Mouse (Mus musculus): ENCODE results near the gene Mtor. TPM values are rescaled to one million over a fixed set of nuclear protein-coding genes. Genes with fewer than 3 reads are reported as not detected.

Mtor gene
- polyA plus RNA-seq, 1 experiment from 2014 or later: 17.7 TPM

DNA sequence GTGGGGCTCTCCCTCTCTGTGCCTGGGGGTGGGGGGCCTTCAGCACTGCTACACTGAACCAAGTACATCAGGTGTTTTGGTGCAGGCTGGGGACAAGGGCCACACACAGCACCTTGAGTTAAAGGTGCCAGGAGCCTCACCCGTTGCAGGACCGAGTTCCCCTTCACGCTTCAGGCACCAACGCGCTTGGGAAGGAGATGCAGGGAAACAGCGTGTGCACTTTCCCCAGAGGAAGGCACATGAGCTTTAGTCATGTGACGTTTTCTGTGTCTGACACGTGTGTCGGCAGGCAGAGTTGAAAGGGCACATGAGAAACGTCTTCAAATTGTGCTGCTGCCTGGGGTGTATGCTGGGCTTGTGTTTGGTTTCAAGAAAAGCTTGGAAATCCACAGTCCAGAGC, 20.0 kb downstream of the Mtor start:
- Histone ChIP-seq H3K9me3 (replicated peaks) (no peaks in the 10 kb centered on the region), H3K4me1 (no peaks in the 10 kb centered on the region), H3K4me2 (no peak overlapping the region), H3K9ac (replicated peaks) (no peak overlapping the region), H3K27ac (replicated peaks) (no peak overlapping the region), H3K36me3 (peaks cover 99% of the 10 kb centered on the region), H3K4me3 (replicated peaks) (no peak overlapping the region), H3K27me3 (replicated peaks) (no peaks in the 10 kb centered on the region)
- WGBS: 92% methylated on average over 10 of the region's 10 CpGs
- no peak for ATAC-seq (ENCODE audit: low FRiP score)

DNA sequence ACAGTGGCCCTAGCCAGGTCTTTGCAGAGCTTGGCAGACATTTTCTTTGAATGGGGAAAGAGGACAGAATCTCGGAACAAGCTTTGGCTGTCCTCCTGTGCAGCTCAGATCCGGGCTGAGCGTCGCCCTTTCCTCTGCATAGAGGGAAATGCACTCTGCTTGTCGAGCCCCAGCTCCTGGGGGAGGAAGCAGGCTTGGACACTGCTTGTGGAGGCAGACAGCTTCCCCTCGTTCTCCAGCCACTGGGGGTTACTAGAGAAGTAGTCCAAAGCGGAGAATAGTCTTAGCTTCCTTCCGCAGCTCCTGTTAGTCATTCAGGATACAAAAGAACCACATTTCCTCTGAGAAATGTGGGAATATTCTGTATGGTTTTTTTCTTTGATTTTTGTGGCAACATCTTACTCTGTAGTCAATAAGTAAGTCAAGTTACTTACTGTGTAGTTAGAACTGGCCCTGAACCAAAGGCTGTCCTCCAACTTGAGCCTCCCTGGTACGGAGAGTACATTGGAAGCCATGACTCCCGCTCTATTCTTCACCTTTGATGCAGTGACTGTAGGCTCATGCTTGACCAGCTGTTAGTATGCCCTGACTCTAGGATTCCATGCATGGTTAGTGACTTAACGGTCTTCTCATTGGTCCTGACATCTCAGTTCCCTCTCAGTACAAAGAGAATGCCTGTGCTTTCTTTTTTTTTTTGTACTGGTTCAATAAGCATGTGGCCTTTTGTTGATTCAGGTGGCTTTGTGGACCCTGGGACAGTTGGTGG, 21.3 kb downstream of the Mtor start:
- WGBS: 89% methylated on average over 11 of the region's 11 CpGs

DNA sequence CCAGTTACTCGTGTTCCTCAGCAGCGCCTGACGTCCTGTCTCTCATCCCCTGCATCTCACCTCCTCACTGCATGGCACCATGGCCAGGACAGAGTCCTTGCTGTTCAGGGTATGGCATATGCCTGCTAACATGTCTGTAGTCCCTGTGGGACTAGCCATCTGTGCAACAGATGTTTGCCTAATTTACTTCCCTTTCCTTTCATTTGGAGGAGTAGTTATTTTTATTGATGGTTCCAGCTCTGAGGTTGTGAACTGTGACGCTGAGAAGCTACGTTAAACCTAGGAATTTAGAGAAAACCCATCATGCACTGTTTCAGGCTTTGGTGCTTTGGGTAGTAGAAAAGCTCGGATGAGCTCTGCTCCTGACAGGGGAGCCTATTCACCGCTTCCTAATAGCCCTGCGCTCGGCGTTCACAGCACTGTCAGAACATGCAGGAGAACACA, 23.0 kb downstream of the Mtor start:
- no peaks in the 10 kb centered on the region for H3K9me3 ChIP-seq (replicated peaks)
- H3K27ac ChIP-seq (replicated peaks): no peak overlapping the region
- H3K4me3 ChIP-seq (replicated peaks): no peak overlapping the region
- no peaks in the 10 kb centered on the region for H3K27me3 ChIP-seq (replicated peaks)
- no peaks in the 10 kb centered on the region for H3K4me1 ChIP-seq
- H3K9ac ChIP-seq (replicated peaks): no peak overlapping the region
- H3K4me2 ChIP-seq: no peak overlapping the region
- 62% methylated on average over 10 of the region's 10 CpGs for WGBS
- no peak for ATAC-seq (ENCODE audit: low FRiP score)
- H3K36me3 ChIP-seq: peaks cover 91% of the 10 kb centered on the region

More for the DNA sequence above, 21.3 kb downstream of the Mtor start:
- H3K4me1 ChIP-seq: no peaks in the 10 kb centered on the region
- H3K4me3 ChIP-seq (replicated peaks): no peak overlapping the region
- H3K27me3 ChIP-seq (replicated peaks): no peaks in the 10 kb centered on the region
- H3K27ac ChIP-seq (replicated peaks): no peak overlapping the region
- H3K4me2 ChIP-seq: no peak overlapping the region
- H3K9ac ChIP-seq (replicated peaks): no peak overlapping the region
- H3K36me3 ChIP-seq: peaks cover 91% of the 10 kb centered on the region
- no peak for ATAC-seq (ENCODE audit: low FRiP score)
- no peaks in the 10 kb centered on the region for H3K9me3 ChIP-seq (replicated peaks)

DNA sequence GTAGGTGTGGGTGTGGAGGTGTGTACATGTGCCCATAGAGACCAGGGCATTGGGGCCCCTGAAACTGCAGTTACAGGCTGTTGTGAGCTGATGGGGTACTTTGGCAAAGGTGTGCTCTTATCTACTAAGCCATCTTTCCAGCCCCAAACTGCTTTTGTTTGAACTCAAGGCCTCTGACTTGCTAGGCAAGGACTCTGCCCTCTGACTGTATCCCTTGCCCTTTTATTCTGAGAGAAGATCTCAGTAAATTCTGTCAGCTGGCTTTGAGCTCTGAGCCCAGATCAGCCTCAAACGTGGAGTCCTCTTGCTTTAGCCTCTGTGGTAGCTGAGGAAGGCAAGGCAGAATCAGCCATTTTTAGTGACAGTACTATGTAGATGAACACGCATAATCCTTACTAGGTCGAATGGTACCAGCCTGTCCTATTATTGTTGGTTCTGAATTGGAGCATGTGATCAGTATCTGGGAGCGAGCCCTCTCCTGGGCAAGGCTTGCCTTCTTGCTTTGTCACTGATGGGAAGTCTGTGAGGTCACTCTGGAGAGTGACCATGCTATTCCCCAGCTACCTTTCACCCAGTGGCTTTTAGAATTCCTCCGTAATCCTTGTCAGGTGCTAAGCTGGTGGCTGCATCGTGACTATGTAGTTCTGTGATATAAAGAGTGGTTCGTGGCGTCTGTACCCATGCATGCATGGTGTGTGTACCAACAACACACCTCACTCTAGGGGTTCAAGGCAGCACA, 24.2 kb downstream of the Mtor start:
- Histone ChIP-seq H3K27ac (replicated peaks) (no peak overlapping the region), H3K36me3 (peaks cover 91% of the 10 kb centered on the region), H3K4me3 (replicated peaks) (no peak overlapping the region), H3K4me2 (no peak overlapping the region), H3K9me3 (replicated peaks) (no peaks in the 10 kb centered on the region), H3K4me1 (no peaks in the 10 kb centered on the region), H3K9ac (replicated peaks) (no peak overlapping the region), H3K27me3 (replicated peaks) (no peaks in the 10 kb centered on the region)
- ATAC-seq (ENCODE audit: low FRiP score): no peak
- WGBS: 92% methylated on average over 8 of the region's 8 CpGs

DNA sequence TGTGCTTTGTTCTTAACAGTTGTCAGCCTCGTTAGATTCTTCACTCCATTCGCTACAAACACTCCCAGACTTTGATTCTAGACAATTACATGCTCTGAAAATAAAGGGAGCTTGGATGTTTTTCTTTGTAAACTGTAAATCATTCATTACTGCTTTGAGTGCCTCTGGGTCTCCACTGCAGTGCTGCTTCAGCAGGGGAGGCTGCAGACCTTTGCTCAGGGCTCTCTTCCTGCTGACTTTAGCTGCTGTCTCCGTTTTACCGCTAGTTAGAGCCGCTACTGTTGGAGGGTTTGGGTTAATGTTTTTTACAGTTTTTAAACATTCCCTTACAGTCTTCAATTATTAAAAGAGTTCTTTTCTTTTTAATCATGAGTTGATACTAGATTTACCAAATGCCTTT, 25.1 kb downstream of the Mtor start:
- no peaks in the 10 kb centered on the region for H3K4me1 ChIP-seq
- H3K36me3 ChIP-seq: peaks cover 89% of the 10 kb centered on the region
- H3K9me3 ChIP-seq (replicated peaks): no peaks in the 10 kb centered on the region
- no peaks in the 10 kb centered on the region for H3K27me3 ChIP-seq (replicated peaks)
- 78% methylated on average over 5 of the region's 5 CpGs for WGBS
- no peak overlapping the region for H3K4me2 ChIP-seq
- H3K27ac ChIP-seq (replicated peaks): no peak overlapping the region
- no peak overlapping the region for H3K9ac ChIP-seq (replicated peaks)
- no peak for ATAC-seq (ENCODE audit: low FRiP score)
- H3K4me3 ChIP-seq (replicated peaks): no peak overlapping the region

DNA sequence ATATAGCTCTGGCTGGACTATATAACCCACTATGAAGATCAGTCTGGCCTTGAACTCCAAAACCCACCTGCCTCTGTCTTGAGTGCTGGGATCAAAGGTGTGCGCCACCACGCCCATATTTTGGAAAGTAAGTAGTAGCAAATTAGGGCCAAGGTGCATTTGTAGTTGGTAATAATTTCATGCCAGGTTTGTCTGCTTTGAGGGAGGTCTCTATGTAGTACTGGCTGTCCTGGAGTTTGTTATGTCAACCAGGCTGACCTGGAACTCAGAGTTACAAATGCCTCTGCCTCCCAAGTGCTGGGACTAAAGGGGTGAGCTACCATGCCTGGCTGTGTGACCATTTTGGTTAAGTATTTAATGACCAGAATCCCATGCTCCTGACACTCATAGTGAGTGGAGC, 31.8 kb downstream of the Mtor start:
- no peak overlapping the region for H3K9ac ChIP-seq (replicated peaks)
- no peaks in the 10 kb centered on the region for H3K27me3 ChIP-seq (replicated peaks)
- no peak overlapping the region for H3K4me2 ChIP-seq
- no peak for ATAC-seq (ENCODE audit: low FRiP score)
- 98% methylated on average over 2 of the region's 2 CpGs for WGBS
- H3K36me3 ChIP-seq: peaks cover 96% of the 10 kb centered on the region
- no peaks in the 10 kb centered on the region for H3K9me3 ChIP-seq (replicated peaks)
- H3K27ac ChIP-seq (replicated peaks): no peak overlapping the region
- no peak overlapping the region for H3K4me3 ChIP-seq (replicated peaks)
- no peaks in the 10 kb centered on the region for H3K4me1 ChIP-seq

DNA sequence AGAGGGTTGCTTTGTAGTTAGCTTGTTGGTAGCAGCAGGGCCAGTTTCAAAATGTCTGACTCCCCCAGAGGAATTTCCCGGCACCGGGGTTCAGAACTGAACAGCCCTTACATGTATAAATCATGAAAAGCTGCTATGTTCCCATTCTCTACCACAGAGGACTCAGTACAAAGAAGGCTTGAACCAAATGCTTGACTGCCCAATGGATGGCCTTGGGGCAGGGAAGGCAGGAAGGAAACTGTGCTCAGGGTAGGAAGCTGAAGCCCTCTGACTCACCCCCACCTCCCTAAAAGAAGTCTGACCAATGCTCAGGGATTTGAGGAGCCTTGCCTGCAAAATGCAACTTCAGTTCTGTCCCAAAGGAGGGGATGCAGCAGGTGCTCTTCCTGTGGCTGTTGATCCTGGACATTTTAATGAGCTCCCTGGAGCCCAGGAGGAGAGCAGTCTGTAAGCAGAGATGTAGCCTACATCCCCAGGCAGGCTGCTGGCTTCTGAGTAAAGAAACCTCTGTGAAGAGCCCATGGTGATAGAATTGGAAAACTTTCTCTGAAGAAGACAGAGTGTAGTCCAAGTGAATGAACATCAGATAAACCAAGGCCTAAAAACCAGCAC, 33.3 kb downstream of the Mtor start:
- H3K9me3 ChIP-seq (replicated peaks): no peaks in the 10 kb centered on the region
- no peaks in the 10 kb centered on the region for H3K4me1 ChIP-seq
- no peak overlapping the region for H3K4me2 ChIP-seq
- ATAC-seq (ENCODE audit: low FRiP score): no peak
- no peak overlapping the region for H3K27ac ChIP-seq (replicated peaks)
- 83% methylated on average over 2 of the region's 2 CpGs for WGBS
- peaks cover 96% of the 10 kb centered on the region for H3K36me3 ChIP-seq
- no peaks in the 10 kb centered on the region for H3K27me3 ChIP-seq (replicated peaks)
- H3K9ac ChIP-seq (replicated peaks): no peak overlapping the region
- no peak overlapping the region for H3K4me3 ChIP-seq (replicated peaks)

DNA sequence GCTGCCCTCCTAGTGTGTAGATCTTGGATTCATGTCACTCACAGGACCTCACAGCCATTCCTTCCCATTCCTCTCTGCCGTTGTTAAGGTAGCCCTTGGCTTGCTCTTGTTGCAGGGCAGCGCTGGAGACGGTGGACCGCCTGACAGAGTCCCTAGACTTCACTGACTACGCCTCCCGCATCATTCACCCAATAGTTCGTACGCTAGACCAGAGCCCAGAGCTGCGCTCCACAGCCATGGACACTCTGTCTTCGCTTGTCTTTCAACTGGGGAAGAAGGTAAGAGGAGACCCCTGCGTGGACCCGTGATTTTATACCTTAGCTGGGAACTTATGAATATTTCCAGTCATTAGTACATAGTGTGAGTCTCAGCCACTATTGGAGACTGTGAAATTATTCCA, 36.1 kb downstream of the Mtor start:
- WGBS: 97% methylated on average over 12 of the region's 12 CpGs
- no peak overlapping the region for H3K9ac ChIP-seq (replicated peaks)
- H3K36me3 ChIP-seq: peaks cover 95% of the 10 kb centered on the region
- no peak overlapping the region for H3K4me2 ChIP-seq
- no peak overlapping the region for H3K4me3 ChIP-seq (replicated peaks)
- H3K9me3 ChIP-seq (replicated peaks): no peaks in the 10 kb centered on the region
- H3K27ac ChIP-seq (replicated peaks): no peak overlapping the region
- no peaks in the 10 kb centered on the region for H3K4me1 ChIP-seq
- no peaks in the 10 kb centered on the region for H3K27me3 ChIP-seq (replicated peaks)
- ATAC-seq (ENCODE audit: low FRiP score): no peak

DNA sequence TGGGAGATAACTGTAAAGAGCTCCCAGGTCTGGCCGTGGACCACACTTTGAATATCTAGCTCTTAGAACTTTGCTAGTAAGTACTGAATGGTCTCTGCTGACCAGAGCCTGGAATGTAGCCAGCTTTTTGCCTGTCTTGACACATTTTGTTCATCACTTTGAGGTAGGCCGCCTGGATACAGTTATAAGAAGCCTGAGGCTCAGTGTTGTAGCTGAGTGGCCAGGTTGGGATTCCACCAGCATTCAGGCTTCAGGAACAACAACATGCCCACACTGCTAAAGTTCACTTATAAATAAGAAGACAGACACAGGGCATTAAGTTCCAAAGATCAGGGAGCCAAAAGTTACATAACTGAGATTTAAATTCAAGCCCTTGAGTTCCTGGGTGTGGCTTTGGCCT, 39.4 kb downstream of the Mtor start:
- 86% methylated on average over 2 of the region's 2 CpGs for WGBS
- ATAC-seq (ENCODE audit: low FRiP score): no peak
- Histone ChIP-seq H3K36me3 (peaks cover 94% of the 10 kb centered on the region), H3K27me3 (replicated peaks) (no peaks in the 10 kb centered on the region), H3K9ac (replicated peaks) (no peak overlapping the region), H3K9me3 (replicated peaks) (no peaks in the 10 kb centered on the region), H3K4me2 (no peak overlapping the region), H3K4me1 (no peaks in the 10 kb centered on the region), H3K4me3 (replicated peaks) (no peak overlapping the region), H3K27ac (replicated peaks) (no peak overlapping the region)

DNA sequence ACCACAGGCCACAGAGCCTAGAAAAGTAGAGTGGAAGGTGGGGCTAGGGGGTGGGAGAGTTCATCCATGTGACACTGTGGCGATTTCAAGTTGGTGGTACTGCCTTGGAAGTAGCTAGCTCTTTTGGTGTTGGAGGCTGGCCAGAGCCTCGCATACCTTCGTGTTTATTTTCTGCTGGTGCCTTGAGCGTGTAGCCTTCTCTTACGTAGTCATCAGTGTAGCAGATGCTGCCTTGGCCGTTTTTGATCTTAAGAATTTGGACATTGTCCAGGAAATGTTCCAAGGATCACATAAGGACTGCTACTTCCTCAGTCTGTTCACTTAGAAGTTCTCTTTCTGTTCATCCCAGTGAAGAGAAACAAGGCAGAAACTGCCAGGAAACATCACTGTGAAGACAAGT, 42.1 kb downstream of the Mtor start:
- Histone ChIP-seq H3K4me3 (replicated peaks) (no peak overlapping the region), H3K27me3 (replicated peaks) (no peaks in the 10 kb centered on the region), H3K9ac (replicated peaks) (no peak overlapping the region), H3K4me1 (no peaks in the 10 kb centered on the region; the same call in 1 of the 2 replicates), H3K27ac (replicated peaks) (no peak overlapping the region), H3K36me3 (peaks cover 77% of the 10 kb centered on the region), H3K9me3 (replicated peaks) (no peaks in the 10 kb centered on the region), H3K4me2 (no peak overlapping the region)
- 82% methylated on average over 6 of the region's 6 CpGs for WGBS
- no peak for ATAC-seq (ENCODE audit: low FRiP score)

DNA sequence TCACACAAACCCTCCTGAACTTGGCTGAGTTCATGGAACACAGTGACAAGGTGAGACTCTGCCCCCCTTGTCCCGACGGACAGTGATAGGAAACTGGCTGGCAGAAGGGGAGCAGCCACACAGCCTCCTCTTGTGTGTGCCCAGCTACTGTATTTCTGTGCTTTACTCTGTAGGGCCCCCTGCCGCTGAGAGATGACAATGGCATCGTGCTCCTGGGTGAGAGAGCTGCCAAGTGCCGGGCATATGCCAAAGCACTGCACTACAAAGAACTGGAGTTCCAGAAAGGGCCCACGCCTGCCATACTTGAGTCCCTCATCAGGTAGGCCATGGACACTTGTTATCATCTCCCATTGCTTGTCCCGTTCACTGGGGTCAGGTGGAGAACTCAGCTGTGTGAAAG, 43.0 kb downstream of the Mtor start:
- no peak overlapping the region for H3K9ac ChIP-seq (replicated peaks)
- H3K4me2 ChIP-seq: no peak overlapping the region
- no peak overlapping the region for H3K27ac ChIP-seq (replicated peaks)
- H3K36me3 ChIP-seq: peaks cover 73% of the 10 kb centered on the region
- no peak for ATAC-seq (ENCODE audit: low FRiP score)
- H3K4me1 ChIP-seq: peaks cover 9% of the 10 kb centered on the region
- no peaks in the 10 kb centered on the region for H3K27me3 ChIP-seq (replicated peaks)
- no peak overlapping the region for H3K4me3 ChIP-seq (replicated peaks)
- WGBS: 78% methylated on average over 7 of the region's 7 CpGs
- no peaks in the 10 kb centered on the region for H3K9me3 ChIP-seq (replicated peaks)

DNA sequence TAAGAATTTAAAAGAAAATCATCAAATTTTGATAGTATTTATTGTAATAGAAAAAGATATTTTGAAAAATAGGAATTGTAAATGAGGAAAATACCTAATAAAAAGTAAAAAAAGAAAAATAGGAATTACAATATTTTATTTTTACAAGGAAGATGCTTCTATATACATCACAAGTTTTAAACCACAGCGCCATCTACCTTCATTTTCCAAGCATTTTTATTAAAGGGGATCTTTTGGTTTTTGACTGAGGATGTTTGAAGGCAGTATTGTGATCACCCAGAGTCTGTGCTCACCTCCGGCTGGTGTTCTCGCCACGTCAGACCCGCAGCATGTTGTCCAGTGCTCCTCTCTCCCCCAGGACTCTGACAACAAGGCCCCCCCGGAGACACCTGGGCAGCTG, 46.7 kb downstream of the Mtor start:
- Histone ChIP-seq H3K9ac (replicated peaks) (no peak overlapping the region), H3K4me2 (no peak overlapping the region), H3K9me3 (replicated peaks) (no peaks in the 10 kb centered on the region), H3K27me3 (replicated peaks) (no peaks in the 10 kb centered on the region), H3K4me3 (replicated peaks) (no peak overlapping the region), H3K27ac (replicated peaks) (no peak overlapping the region), H3K36me3 (peaks cover 62% of the 10 kb centered on the region), H3K4me1 (peaks cover 10% of the 10 kb centered on the region)
- 87% methylated on average over 6 of the region's 6 CpGs for WGBS
- no peak; the same call in 1 of the 2 replicates for ATAC-seq (ENCODE audit: low FRiP score)

Data from neural tube, embryonic 15.5 days (tissue).